Mouse (Mus musculus) embryo, embryonic 10.5 days (tissue): ENCODE data around the gene Tead2.

Source experiments
- DNase-seq: peaks from one replicate; pipeline ENCODE4 v3.0.0-alpha.2; 2015; ENCODE audit warnings: low spot score

Tead2 gene

DNA sequence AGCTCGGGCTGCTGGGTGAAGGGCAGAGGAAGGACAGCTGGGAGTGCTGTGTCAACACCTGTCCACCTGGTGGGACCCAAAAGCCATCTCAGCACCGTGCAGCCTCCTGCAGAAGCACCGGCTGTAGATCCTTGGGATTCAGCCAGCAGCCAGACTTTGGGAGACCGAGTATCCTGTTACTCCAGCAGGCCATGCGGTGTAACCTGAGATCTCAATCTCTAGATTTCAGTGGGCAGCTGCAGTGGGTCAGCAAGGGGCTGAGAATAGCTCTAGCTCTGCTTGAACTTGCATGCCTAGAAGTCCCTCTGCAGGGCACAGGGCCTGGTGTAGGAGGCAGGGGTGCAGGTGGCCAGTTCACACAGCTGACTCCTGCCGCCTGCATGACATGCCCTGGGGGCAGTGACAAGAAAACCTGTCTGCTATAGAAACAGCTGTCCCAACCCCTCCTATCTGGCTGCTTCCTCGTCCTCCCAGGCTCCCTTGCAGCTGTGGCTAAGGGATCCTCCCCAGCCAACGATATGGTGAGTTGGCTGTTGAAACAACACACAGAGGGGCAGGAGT lies 23.7 kb upstream of the Tead2 start:
- DNase-seq: peak; percentile 72

DNA sequence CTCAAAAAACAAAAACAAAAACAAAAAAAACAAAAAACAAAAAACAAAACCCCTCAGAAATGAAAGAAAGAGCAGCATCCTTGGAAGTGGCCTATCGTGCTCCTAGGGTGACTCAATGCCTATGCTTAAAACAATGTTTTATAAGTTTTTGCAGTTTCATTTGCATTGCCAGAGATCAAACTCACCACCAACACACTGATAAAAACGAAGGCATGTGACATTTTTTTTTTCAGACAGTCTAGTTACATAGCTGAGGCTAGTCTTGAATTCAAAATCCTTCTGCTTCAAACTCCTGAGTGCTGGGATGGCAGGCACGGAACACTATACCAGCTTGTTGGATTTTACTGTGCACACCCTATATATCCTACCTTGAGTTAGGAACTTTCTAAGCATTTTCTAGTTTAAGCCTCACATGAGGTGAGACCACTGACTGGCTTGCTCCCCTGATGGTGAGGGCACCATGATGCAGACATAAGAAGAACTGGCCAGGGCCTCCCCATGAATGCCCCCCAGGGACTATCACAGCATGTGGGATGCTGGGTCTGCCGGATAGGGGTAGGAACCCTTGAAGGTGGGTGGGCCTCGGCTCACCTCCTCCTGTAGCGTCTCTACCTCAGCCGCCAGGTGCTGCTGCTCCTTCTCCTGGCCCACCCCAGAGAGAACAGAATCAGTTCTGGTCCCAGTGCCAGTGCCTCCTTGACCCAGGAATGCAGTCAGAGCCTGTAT lies 22.8 kb upstream of the Tead2 start:
- no peak for DNase-seq

DNA sequence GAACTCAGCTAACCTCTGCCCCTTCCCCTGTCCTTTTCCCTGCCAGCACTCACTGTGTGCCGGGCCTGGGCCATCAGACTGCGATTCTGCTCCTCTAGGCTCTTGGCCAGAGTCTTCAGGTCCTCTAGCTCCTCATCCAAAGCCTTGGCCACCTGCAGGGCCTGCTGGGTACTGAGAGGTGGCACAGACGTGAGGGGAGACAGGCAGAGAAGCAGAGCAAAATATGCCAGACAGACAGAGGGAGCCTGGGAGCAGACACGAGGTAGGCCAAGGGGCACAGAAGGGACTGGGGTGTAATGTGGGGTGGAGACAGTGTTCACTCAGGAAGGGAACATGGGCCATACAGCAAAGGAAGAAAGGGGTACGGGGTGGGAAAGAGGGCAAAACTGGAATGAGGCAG lies 22.1 kb upstream of the Tead2 start:
- no peak for DNase-seq

DNA sequence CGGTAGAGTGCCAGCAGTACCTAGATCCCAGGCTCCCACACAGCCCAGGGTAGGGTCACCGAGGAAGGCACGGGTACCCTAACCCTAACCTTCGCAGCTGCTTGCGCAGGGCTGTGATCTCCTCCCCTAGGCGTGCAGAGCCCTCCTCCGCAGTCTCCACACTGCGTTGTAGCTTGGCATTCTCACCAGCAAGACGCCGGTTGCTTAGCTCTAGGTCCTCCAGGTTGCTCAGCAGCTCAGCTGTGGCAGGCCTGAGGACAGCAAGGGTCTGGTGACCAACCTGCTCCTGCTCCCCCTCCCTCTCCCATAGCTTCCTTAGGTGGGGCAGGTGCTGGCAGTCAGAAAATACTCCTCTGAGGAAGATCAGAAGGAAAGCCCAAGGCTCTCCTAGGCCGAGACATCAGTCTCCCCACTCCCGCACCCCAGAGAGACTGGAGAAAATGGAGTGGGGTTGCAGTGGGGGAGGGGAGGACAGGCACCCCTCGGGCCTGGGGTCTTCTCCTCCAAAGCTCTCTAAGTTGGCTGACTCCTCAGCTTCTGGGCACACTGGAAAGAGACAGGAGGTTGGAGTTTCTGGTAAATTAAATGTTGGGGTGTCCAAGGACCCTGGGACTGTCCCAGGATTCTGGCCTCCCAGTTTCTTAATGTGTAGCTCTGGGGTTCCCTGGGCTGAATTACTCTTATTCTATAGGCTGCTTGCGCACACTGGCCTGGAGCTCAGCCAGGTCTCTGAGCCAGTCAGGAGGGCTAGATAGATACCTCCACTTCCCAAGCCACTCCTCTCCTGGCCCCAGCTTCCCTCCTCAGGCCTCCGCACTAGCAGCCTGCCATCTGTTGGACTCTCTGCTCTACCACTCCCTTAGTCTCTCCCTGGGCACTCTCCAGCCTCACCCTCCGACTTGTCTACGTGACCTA lies 21.4 kb upstream of the Tead2 start:
- no peak for DNase-seq

DNA sequence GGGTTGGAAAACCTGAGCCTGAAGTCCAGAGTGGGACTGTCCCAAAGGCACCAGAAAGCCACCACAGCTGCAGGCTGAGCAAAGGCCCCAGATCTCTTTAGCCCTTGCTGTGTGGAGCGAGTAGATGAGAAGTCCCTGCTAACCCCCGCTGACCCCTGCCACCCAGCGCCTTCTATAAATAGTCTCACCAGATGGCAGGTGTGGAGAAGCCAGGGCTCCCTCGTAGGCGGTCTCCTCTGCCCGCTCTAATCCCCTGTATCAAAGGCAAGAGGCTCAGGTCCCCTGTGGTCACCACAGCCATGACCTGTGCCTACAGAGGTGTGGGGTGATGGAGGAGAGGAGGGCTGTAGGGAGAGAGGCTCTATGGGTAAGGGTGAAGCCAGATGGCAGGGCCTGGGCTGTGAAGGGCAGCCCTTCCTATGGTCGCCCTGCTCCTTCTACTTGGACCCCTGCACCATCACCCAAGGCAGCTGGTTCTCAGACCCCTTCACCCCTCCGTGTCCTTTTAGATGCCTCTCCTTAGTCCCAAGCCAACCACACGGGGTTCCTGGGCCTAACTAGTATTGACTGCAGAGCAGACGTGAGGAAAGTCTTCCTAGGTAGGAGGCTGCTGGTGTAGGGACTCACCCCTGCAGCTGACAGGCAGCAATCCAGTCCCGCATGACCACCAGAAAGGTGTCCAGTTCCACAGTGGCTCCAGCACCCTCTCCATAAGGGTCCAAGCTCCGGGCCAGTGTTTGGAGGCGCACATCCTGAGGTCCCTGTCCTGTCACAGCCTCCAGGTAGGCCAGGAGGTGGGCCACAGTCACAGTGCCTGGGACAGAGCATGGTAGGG lies 20.0 kb upstream of the Tead2 start:
- no peak for DNase-seq

DNA sequence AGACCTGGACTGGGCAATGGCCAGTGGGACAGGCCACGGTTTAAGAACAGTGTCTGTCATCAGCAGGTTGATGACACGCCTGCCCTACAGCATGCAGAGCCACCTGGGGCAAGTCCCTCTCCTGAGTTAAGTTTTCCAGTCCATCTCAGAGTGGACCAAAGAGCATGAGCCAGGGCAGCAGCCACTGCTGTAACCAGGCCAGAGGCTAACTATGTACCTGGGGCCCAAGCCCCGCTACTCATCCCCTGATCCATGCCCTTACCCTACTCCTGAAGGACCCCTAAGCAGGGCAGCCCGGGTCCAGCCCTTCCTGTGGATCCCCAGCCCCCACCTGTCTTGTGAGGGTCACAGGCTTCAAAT lies 19.4 kb upstream of the Tead2 start:
- no peak for DNase-seq

DNA sequence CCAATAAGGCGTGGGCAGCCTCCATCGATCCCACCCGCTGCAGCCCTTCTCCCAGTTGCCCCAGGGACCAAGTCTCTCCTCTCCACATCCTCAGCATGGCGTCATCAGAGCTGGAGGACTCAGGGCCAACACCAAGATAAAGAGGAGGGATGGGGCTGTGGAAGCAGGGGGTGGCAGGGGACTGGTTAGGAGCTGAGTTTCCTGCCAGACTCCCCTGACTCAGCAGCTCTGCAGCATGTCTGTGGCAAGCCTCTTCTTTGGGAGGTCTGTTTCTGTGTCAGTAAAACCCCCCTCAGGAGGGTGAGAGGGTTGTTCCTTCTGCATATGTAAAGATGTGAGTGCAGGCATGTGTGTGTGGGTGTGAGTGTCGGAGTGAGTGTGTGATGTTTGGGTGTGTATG lies 18.6 kb upstream of the Tead2 start:
- no peak for DNase-seq

DNA sequence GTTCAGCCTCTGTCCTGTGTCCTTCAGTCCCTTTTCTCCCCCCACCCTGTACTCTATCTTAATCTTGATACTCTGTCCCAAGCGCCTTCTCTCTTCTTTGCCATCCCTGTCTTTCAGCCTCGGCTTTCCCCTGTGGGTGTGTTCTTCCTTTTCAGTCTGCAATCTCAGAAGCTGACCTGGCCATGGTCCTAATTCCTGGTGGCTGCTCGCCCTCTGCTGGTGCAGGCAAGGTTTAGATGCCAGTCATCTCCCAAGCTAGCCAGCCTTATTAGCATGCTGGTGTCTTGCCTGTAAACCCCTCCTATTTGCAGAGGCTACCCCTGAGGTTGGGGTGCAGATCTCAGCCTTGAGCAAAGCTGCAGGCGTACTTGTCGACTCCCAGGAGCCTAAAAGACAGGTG lies 17.1 kb upstream of the Tead2 start:
- DNase-seq: peak; percentile 82

DNA sequence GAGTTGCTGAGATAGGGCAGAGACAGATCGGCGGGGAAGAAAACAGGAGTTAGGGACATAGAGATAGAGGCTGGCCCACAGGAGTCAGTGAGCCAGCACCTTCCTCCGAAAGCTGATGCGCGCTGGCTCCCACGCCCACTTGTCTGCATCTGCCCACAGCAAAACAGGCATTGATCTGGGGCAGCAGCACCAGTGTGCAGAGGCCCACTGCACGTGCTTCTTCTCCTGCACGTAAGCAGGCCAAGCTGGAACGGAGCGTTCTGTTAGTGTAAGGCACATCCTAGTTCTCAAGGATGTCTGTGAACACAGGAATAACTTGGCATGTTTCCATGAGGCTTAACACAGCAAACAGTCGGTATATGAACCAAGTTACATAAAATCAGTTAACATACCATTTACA lies 16.6 kb upstream of the Tead2 start:
- no peak for DNase-seq

DNA sequence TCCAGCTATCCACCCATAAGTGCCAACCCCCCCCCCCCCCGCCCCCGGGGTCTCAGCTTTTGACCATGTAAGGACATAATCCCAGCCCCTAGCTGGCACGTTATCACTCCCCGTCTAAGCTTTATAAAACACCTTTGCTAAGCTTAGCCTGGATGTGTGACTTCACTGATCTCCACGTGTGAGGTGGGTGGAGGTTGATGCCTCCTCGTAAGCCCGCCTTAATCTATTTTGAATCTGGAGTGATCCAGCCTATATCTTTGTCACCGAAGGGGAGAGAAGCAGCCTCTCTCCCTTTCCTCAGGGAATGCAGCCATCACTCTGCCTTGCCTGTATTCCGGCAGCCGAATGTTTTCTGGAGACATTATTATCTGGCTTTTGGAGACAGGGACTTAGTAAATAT lies 12.9 kb upstream of the Tead2 start:
- no peak for DNase-seq

DNA sequence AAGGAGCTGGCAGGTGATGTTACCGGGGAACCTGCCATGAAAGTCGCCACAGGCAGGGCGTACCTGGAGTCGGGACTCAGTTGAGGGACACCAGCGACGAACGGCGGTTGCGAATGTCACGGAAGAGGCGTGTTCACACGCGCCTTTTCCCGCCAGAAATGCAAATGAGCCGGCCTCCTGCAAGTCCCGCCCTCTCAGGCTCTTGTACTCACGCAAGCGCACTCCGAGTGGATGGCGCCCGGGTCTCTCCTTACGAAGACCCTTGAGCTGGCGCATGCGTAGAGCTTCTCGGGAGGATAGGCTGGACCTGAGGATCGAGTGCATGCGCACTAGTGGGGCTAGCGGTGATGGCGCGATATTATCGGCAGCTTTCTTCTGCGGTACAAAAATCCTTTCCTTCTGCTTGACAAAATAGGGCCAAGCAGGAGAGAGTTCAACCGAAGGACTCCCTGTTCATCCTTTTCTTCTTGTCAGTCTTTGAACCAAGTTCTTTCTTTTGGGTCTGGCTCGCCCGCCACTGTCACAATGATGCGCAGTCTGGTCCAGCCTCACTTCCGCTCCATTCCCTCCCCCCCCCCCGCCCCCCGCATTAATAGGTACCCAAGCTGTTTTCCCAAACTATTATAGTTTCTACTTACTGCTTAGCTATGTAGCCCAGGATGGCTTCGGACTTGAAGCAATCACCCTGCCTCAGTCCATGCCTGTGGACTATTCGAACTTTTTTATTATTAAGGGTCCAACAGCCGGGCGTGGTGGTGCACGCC lies 11.0 kb upstream of the Tead2 start, which contains the start of gene Ccdc155:
Gene Ccdc155, minus strand, starts transcription at position 513 of the 764 bp plus-strand sequence.
- DNase-seq: peak; percentile 100

DNA sequence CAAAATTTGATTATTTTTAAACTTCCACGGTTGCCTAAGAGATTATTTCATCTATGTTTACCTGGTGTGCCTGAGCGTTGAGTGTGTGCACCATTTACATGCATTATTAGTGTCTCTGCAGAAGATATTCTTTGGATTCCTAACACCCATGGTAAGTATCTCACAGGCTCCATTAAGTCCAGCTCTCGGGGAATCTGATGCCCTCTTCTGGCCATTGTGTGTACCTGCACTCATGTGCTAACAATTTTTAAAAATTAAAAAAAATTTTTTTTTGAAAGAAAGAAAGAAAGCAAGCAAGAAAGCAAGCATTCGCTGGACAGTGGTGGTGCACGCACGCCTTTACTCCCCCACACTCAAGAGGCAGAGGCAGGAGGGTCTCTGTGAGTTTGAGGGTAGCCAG lies 7.3 kb upstream of the Tead2 start:
- DNase-seq: no peak

DNA sequence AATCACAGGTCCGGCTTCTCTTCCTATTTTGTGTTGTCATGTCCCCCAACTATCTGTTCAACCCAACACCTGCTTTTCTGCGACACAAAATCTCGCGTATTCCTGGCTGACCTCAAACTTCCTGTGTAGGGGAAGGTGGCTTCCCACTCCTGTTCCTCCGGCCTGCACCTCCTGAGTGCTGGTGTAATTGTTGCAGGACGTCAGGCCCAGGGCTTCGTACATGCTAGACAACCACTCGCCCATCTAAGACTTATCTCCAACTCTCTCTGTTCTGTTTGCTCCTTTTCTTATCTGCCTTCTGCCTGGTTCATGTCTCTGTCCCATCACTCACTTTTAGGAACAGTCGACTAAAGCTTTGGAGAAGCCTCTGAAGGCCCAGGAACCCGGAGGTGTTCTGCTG lies 4.5 kb upstream of the Tead2 start:
- no peak for DNase-seq

DNA sequence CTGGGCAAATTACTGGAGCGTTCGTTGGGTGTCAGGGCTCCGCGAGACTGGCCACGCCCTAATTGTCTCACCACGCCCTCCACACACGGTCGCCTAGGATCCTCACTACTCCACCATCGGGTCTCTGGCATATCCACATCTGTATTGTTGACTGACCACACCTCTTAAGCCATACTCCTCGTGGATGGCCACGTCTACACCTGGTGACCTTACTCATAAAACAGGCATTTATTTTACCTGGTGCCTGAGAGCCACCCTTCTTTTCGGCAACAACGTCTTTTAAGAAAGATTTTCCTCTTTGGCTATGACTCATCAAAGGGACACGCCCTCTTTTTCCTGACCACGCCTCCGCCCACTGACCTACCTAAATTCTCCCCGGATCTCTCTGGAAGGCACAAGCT lies 3.7 kb upstream of the Tead2 start, which contains the start of gene Dkkl1:
Gene Dkkl1, minus strand, starts transcription at position 297 of the 401 bp plus-strand sequence.
- no peak for DNase-seq

DNA sequence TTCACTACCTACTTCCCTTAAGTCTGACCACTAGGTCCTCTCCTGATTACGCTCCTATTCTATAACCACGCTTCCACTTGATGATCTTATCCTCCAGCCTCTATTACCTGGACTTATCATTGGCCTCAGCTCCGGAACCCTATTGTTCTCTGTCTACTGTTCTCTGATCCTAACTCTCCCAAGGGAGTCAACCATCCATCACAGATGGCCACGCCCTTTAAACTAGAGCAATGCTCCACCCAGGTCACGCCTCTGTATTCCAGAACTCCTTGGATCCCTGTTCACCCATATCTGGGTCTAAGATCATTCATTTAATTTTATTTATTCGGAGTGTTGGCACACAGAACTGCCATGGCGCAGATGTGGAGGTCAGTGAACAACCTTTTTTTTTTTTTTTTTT lies 3.2 kb upstream of the Tead2 start:
- no peak for DNase-seq

DNA sequence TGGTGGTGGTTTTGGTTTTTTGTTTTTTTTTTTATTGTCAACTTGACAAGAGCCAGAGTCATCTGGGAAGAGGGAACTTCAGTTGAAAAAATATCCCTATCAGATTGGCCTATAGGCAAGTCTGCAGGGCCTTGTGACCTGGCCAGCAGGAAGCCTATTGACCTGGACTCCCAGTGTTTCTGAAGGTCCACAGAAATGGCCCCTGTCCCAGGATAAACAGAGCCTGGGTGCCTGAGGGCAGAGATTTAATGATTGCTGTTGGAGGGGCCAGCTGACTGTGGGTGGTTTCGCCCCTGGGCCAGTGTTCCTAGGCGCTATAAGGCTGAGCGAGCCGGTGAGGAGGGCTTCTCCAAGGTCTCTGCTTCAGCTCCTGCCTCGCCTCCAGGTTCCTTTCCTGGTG lies 1.8 kb upstream of the Tead2 start:
- no peak for DNase-seq

DNA sequence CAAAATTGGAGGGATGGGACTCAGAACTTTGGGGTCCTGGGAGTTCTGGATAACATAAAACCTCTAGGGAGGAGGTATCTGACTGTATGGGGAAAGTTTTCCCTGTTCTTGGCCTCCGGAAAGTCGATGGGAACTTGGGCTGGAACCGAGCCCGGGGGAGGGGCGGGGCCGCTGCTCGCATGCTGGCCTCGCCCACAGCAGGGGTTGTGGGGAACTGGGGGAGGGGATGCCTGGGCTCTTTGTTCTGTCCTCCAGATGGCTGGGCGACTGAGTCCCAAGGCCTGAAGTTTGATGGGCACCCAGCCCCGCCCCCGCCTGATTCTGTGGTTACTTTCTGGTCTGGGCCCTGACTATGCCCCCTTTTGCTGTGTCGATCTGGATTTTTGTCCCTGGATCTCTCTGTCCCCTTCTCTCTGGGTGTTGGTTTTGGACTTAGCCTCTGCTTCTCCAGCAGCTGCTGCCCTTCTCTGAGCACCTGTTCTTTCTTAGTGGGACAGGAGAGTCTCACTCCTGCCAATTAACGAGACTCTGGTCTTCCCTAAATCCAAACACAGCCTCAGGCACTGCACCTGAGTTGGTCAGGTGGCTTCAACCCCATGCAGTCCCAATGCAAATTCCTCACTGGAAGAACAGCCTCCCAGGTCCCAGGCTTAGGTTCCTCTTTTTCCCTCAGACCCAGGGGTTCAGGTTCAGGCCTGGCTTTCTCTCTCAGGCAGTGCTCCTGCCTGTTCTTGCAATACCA lies 1.1 kb downstream of the Tead2 start:
- peak; percentile 95 for DNase-seq

DNA sequence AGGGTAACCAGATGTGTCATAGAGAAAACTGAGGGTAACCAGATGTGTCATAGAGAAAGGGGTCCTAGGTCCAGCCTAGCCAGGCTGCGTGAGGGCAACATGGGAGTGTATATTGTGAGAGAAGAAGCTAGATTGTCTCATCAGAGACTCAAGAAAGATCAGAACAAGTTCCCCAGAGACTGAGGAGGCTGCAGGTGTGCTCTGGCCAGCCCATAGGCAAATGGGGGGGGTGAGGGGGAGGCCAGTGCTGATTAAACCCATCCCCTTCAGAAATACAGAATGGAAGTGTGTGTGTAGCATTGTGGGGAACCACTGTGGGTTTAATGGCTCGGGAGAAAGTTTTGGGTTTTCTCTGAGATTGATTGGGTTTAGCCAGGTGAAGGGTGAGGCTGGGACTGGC lies 6.1 kb downstream of the Tead2 start:
- DNase-seq: no peak

DNA sequence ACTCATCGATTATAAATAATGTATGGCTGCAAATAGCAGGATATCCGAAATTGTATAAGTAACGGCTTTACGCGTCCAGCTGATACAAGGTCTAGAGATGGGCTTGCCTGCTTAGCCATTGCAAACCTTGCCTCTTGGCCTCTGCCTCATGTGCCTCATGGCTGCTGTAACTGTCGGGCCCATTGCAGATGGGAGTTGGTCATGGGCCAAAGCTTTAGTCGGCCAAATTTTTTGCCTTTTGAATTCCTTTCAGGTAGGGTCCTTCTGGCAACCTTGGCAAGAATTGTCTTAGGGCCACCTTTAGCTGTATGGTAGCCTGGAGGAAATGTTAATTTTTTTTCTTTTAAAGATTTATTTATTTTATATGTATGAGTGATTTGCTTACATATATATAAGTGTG lies 9.3 kb downstream of the Tead2 start:
- no peak for DNase-seq

DNA sequence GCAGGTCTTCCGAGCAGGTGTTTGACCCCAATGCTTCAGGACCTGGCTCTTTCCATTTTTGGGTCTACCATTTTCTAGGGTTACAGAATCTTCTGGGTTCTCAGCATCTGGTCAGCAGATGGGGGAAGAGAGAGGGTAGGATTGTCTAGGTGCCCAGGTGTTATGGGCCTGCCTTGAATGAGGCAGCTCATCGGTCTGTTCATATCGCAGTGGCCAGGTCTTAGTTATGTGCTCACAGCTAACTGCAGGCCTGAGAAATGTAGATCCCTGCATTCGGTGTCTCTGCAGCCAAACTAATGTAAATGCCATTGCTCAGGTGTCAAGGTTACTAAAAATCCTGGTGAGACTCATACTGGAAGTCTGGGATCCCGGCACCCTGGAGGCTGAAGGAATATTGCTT lies 10.9 kb downstream of the Tead2 start:
- DNase-seq: no peak

DNA sequence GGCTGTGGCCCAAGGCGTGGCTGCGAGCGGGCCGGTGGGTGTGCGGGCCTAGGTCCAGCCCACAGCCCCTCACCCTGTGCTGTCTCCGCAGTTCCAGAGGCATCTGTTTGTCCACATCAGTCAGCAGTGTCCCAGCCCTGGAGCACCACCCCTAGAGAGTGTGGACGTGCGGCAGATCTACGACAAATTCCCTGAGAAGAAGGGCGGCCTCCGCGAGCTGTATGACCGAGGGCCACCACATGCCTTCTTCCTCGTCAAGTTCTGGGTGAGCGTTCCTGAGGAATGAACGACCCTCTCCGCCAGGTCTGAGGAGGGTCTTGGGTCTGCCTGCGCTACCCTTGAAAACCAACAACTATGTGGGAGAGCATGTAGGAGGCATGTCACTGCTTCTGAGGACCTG lies 13.0 kb downstream of the Tead2 start:
- no peak for DNase-seq
